Mouse (Mus musculus): ENCODE measurements around the gene Cdkn1a. TPM values are rescaled to one million over a fixed set of nuclear protein-coding genes. Genes with fewer than 3 reads are reported as not detected.

Cdkn1a gene
- polyA plus RNA-seq, 1 experiment from 2014 or later, result 26.0 TPM

- DNase-seq (ENCODE audit: low spot score), result no peak
- peaks cover 18% of the 10 kb centered on the region for H3K4me1 ChIP-seq
- H3K4me3 ChIP-seq, result no peak overlapping the region
- WGBS, result 83% methylated on average over 7 of the region's 7 CpGs
- H3K36me3 ChIP-seq (replicated peaks), result peaks cover 32% of the 10 kb centered on the region
- no peaks in the 10 kb centered on the region for H3K9me3 ChIP-seq
- H3K27ac ChIP-seq (replicated peaks), result peak overlapping the region; percentile 10
- H3K27me3 ChIP-seq (replicated peaks; ENCODE audit: low read depth, poor library complexity, severe bottlenecking), result no peaks in the 10 kb centered on the region
These were observed 40.9 kb upstream of the Cdkn1a start for GRCm38 (mm10) chr17:29049923-29050322.

GRCm38 (mm10) chr17:29050791-29051190 lies 40.0 kb upstream of the Cdkn1a start:
- Histone ChIP-seq H3K27ac (replicated peaks) (no peak overlapping the region), H3K9me3 (no peaks in the 10 kb centered on the region), H3K27me3 (replicated peaks; ENCODE audit: low read depth, poor library complexity, severe bottlenecking) (no peaks in the 10 kb centered on the region), H3K4me1 (peaks cover 22% of the 10 kb centered on the region), H3K36me3 (replicated peaks) (peaks cover 23% of the 10 kb centered on the region), H3K4me3 (no peak overlapping the region)
- 51% methylated on average over 14 of the region's 14 CpGs for WGBS
- DNase-seq (ENCODE audit: low spot score), result no peak

- H3K27me3 ChIP-seq (replicated peaks; ENCODE audit: low read depth, poor library complexity, severe bottlenecking), result no peaks in the 10 kb centered on the region
- H3K36me3 ChIP-seq (replicated peaks), result peaks cover under 1% of the 10 kb centered on the region
- peaks cover 41% of the 10 kb centered on the region for H3K4me1 ChIP-seq
- 92% methylated on average over 6 of the region's 6 CpGs for WGBS
- H3K27ac ChIP-seq (replicated peaks), result no peak overlapping the region
- H3K9me3 ChIP-seq, result no peaks in the 10 kb centered on the region
- H3K4me3 ChIP-seq, result no peak overlapping the region
- DNase-seq (ENCODE audit: low spot score), result no peak
These were observed 37.7 kb upstream of the Cdkn1a start for GRCm38 (mm10) chr17:29053067-29053466.

GRCm38 (mm10) chr17:29053841-29054240 lies 36.9 kb upstream of the Cdkn1a start:
- DNase-seq (ENCODE audit: low spot score), result no peak
- WGBS, result 79% methylated on average over 7 of the region's 7 CpGs
- H3K36me3 ChIP-seq (replicated peaks), result no peaks in the 10 kb centered on the region; the same call in 1 of the 2 replicates
- H3K9me3 ChIP-seq, result no peaks in the 10 kb centered on the region
- H3K27ac ChIP-seq (replicated peaks), result no peak overlapping the region
- no peaks in the 10 kb centered on the region for H3K27me3 ChIP-seq (replicated peaks; ENCODE audit: low read depth, poor library complexity, severe bottlenecking)
- H3K4me3 ChIP-seq, result no peak overlapping the region
- peaks cover 43% of the 10 kb centered on the region for H3K4me1 ChIP-seq

- no peak overlapping the region for H3K4me3 ChIP-seq
- no peaks in the 10 kb centered on the region for H3K27me3 ChIP-seq (replicated peaks; ENCODE audit: low read depth, poor library complexity, severe bottlenecking)
- H3K4me1 ChIP-seq, result peaks cover 43% of the 10 kb centered on the region
- no peaks in the 10 kb centered on the region; the same call in 1 of the 2 replicates for H3K36me3 ChIP-seq (replicated peaks)
- H3K27ac ChIP-seq (replicated peaks), result no peak overlapping the region
- no peak for DNase-seq (ENCODE audit: low spot score)
- H3K9me3 ChIP-seq, result no peaks in the 10 kb centered on the region
- 84% methylated on average over 6 of the region's 6 CpGs for WGBS
These were observed 36.3 kb upstream of the Cdkn1a start for GRCm38 (mm10) chr17:29054429-29054828.

- peaks cover 36% of the 10 kb centered on the region for H3K4me1 ChIP-seq
- no peak for DNase-seq (ENCODE audit: low spot score)
- no peak overlapping the region for H3K4me3 ChIP-seq
- no peak overlapping the region for H3K27ac ChIP-seq (replicated peaks)
- no peaks in the 10 kb centered on the region for H3K9me3 ChIP-seq
- H3K27me3 ChIP-seq (replicated peaks; ENCODE audit: low read depth, poor library complexity, severe bottlenecking), result no peaks in the 10 kb centered on the region
- 60% methylated on average over 5 of the region's 5 CpGs for WGBS
- H3K36me3 ChIP-seq (replicated peaks), result no peaks in the 10 kb centered on the region; the same call in 1 of the 2 replicates
These were observed 35.2 kb upstream of the Cdkn1a start for GRCm38 (mm10) chr17:29055586-29055985.

GRCm38 (mm10) chr17:29056207-29056606 lies 34.6 kb upstream of the Cdkn1a start:
- whole genome bisulfite sequencing, result 23% methylated on average over 7 of the region's 7 CpGs
- Histone ChIP-seq H3K4me1 (peaks cover 35% of the 10 kb centered on the region), H3K27ac (replicated peaks) (no peak overlapping the region), H3K36me3 (replicated peaks) (no peaks in the 10 kb centered on the region; the same call in 1 of the 2 replicates), H3K4me3 (peak overlapping the region; percentile 11; the same call in 1 of the 2 replicates), H3K9me3 (no peaks in the 10 kb centered on the region), H3K27me3 (replicated peaks; ENCODE audit: low read depth, poor library complexity, severe bottlenecking) (no peaks in the 10 kb centered on the region)
- peak; percentile 42 for DNase-seq (ENCODE audit: low spot score)

GRCm38 (mm10) chr17:29056699-29057151 lies 34.1 kb upstream of the Cdkn1a start:
- H3K9me3 ChIP-seq, result no peaks in the 10 kb centered on the region
- no peaks in the 10 kb centered on the region; the same call in 1 of the 2 replicates for H3K36me3 ChIP-seq (replicated peaks)
- peak overlapping the region; percentile 69 for H3K27ac ChIP-seq (replicated peaks)
- H3K4me3 ChIP-seq, result peak overlapping the region; percentile 37; the same call in 1 of the 2 replicates
- no peaks in the 10 kb centered on the region for H3K27me3 ChIP-seq (replicated peaks; ENCODE audit: low read depth, poor library complexity, severe bottlenecking)
- peaks cover 36% of the 10 kb centered on the region for H3K4me1 ChIP-seq
- WGBS, result 6% methylated on average over 8 of the region's 8 CpGs
- DNase-seq (ENCODE audit: low spot score), result peak; percentile 60

GRCm38 (mm10) chr17:29057361-29057890 lies 33.4 kb upstream of the Cdkn1a start:
- peaks cover 41% of the 10 kb centered on the region for H3K4me1 ChIP-seq
- no peaks in the 10 kb centered on the region for H3K9me3 ChIP-seq
- H3K36me3 ChIP-seq (replicated peaks), result no peaks in the 10 kb centered on the region; the same call in 1 of the 2 replicates
- no peak for DNase-seq (ENCODE audit: low spot score)
- no peaks in the 10 kb centered on the region for H3K27me3 ChIP-seq (replicated peaks; ENCODE audit: low read depth, poor library complexity, severe bottlenecking)
- WGBS, result 81% methylated on average over 11 of the region's 11 CpGs
- H3K4me3 ChIP-seq, result no peak overlapping the region
- 0 out of 2 replicates have a peak overlapping the region, but pooled peaks have one; percentile 69 for H3K27ac ChIP-seq (replicated peaks)

GRCm38 (mm10) chr17:29057961-29058360 lies 32.8 kb upstream of the Cdkn1a start:
- Histone ChIP-seq H3K4me1 (peaks cover 47% of the 10 kb centered on the region), H3K27ac (replicated peaks) (no peak overlapping the region), H3K4me3 (no peak overlapping the region), H3K27me3 (replicated peaks; ENCODE audit: low read depth, poor library complexity, severe bottlenecking) (no peaks in the 10 kb centered on the region), H3K9me3 (no peaks in the 10 kb centered on the region), H3K36me3 (replicated peaks) (no peaks in the 10 kb centered on the region; the same call in 1 of the 2 replicates)
- no peak for DNase-seq (ENCODE audit: low spot score)
- 88% methylated on average over 10 of the region's 10 CpGs for WGBS

GRCm38 (mm10) chr17:29058487-29058886 lies 32.3 kb upstream of the Cdkn1a start:
- H3K27ac ChIP-seq (replicated peaks), result no peak overlapping the region
- 79% methylated on average over 8 of the region's 8 CpGs for WGBS

GRCm38 (mm10) chr17:29059581-29059980 lies 31.2 kb upstream of the Cdkn1a start:
- WGBS, result 91% methylated on average over 3 of the region's 3 CpGs

More at GRCm38 (mm10) chr17:29058487-29058886, 32.3 kb upstream of the Cdkn1a start:
- Histone ChIP-seq H3K4me1 (peaks cover 52% of the 10 kb centered on the region), H3K4me3 (no peak overlapping the region), H3K9me3 (no peaks in the 10 kb centered on the region), H3K36me3 (replicated peaks) (no peaks in the 10 kb centered on the region; the same call in 1 of the 2 replicates), H3K27me3 (replicated peaks; ENCODE audit: low read depth, poor library complexity, severe bottlenecking) (no peaks in the 10 kb centered on the region)
- no peak for DNase-seq (ENCODE audit: low spot score)

GRCm38 (mm10) chr17:29060946-29061345 lies 29.8 kb upstream of the Cdkn1a start:
- Histone ChIP-seq H3K4me3 (no peak overlapping the region), H3K27ac (replicated peaks) (no peak overlapping the region), H3K36me3 (replicated peaks) (no peaks in the 10 kb centered on the region), H3K9me3 (no peaks in the 10 kb centered on the region), H3K4me1 (peaks cover 51% of the 10 kb centered on the region), H3K27me3 (replicated peaks; ENCODE audit: low read depth, poor library complexity, severe bottlenecking) (no peaks in the 10 kb centered on the region)
- WGBS, result 87% methylated on average over 9 of the region's 9 CpGs
- DNase-seq (ENCODE audit: low spot score), result no peak

More at GRCm38 (mm10) chr17:29059581-29059980, 31.2 kb upstream of the Cdkn1a start:
- Histone ChIP-seq H3K27me3 (replicated peaks; ENCODE audit: low read depth, poor library complexity, severe bottlenecking) (no peaks in the 10 kb centered on the region), H3K9me3 (no peaks in the 10 kb centered on the region), H3K4me3 (no peak overlapping the region), H3K36me3 (replicated peaks) (no peaks in the 10 kb centered on the region), H3K27ac (replicated peaks) (no peak overlapping the region), H3K4me1 (peaks cover 56% of the 10 kb centered on the region)
- no peak for DNase-seq (ENCODE audit: low spot score)

Measured in embryonic facial prominence, embryonic 10.5 days (tissue).